Mouse (Mus musculus): Measurements from ENCODE around the gene Olfr1375. TPM values are rescaled to one million over a fixed set of nuclear protein-coding genes. Genes with fewer than 3 reads are reported as not detected.
"Not testable (repeated sequence)": the region's sequence is repeated elsewhere in the genome, so short reads cannot be mapped to it uniquely, and the experiment has no call there.

Gene Olfr1375
- total RNA-seq (2021), result not detected
- long read RNA-seq, experiment 1, result 0 reads
- long read RNA-seq, experiment 2, result 0 reads

DNA sequence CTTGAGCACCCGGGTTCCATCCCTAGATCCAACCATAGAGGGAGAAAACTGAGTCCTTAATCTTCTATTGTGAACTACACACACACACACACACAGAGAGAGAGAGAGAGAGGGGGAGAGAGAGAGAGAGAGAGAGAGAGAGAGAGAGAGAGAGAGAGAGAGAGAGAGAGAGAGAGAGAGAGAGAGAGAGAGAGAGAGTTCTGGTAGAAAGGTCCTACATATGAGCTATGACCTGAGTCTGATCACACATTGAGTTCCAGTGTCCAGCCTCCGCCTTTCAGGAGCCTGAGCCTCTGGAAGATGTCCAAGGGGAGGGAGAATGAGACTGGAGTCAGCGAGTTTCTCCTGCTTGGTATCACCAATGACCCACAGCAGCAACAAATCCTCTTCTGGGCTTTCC is at the start of gene Olfr1375:
Gene Olfr1375 (plus strand): TSS at position 301 of the 400 bp plus-strand sequence.
- DNase-seq, result not testable (repeated sequence)

DNA sequence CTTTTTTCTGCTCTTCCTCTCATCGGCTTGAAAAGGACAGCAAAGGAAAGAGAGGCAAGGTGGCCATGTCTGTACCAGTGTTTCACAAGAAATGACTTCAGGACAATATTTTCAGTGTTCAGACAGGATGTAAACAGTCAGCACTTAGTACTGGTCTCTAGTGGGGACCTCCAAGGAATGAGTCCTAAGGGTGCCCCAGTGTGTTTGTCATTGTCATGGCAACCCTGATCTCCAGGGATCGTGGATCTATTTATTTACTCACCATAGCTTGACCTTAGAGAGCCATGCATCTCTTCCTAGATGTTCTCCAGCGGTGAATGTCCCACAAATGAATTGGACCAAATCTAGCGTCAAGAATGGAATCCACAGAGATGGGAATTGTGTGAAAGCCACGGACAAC is 44.6 kb upstream of the Olfr1375 start, which contains the start of gene Olfr51:
Gene Olfr51 (plus strand): TSS at position 301 of the 400 bp plus-strand sequence.
- DNase-seq, result no peak

GRCm38 (mm10) chr11:51011821-51012220 is 36.1 kb upstream of the Olfr1375 start:
- peak; percentile 88 to 95 for DNase-seq

- no peak for DNase-seq
Observed at GRCm38 (mm10) chr11:51013936-51014335, 34.0 kb upstream of the Olfr1375 start, which contains the start of gene Olfr54. Olfr54 (plus strand) TSS chr11:51014236.

DNA sequence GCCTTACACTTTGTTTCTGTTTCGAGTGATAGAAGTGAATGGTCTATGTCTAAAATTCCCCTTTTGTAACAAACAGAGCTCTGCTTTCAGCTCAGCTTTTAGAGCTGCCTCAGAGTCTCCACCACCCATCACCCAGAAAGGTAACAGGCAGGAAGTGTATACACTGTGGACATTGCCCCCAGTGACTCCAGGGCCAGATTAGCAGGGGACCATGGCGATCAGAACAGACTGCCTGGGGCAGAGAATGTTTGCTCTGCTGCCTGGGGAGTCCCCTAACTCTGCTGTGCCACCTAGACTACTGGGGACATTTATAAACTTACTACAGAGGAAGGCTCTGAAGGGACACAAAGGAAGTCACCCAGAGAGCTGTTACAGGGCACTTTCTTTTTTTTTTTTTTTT is 31.6 kb upstream of the Olfr1375 start:
- no peak for DNase-seq

DNA sequence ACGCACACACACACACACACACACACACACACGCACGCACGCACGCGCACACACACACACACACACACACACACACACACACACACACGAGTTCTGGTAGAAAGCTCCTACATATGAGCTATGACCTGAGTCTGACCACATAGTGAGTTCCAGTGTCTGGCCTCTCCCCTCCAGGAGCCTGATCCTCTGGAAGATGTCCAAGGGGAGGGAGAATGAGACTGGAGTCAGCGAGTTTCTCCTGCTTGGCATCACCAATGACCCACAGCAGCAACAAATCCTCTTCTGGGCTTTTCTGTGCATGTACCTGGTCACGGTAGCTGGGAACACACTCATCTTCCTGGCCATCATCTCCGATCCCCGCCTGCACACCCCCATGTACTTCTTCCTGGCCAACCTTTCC is 21.1 kb upstream of the Olfr1375 start:
- not testable (repeated sequence) for DNase-seq

DNA sequence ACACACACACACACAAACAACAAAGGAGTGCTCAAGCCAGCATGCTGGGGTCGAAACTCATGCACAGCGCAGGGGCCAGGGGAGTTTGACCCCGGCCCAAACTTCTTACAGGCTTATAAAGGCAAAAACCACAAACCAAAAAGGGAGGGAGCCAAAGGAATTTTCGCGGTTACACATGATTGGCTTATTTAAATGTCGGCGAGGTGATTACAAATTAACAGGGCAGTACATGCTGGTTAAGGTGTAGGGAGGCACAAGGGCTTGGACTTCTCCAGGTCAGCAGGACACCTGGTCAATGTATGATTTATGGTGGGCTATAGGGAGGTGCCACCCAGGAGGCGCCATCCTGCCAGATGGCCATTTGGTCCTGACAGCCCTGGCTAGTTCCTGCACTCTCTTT is 18.5 kb upstream of the Olfr1375 start:
- not testable (repeated sequence) for DNase-seq

DNA sequence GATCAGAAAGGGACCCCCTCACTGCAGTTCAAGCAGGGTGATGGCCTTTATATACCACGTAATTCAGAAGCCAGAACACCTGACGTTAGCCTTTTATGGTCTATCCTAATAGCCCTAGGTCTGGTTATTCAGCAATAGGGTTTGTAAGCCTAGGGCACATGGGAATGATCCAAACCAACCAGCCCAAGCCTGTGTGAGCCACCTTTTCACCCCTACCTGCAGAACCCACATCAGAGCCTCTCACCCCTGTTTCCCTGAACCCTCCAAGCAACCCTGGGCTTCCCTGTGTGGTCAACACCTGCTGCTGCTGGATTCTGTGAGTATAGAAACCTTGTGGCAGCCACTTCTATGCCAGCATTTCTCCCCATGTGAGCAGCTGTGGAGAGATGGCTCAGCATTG is 17.7 kb upstream of the Olfr1375 start:
- DNase-seq, result no peak

- peak in 1 of 2 experiments; percentile 23 for DNase-seq
Observed at GRCm38 (mm10) chr11:51032851-51033250, 15.1 kb upstream of the Olfr1375 start.

GRCm38 (mm10) chr11:51034141-51034540 is 13.8 kb upstream of the Olfr1375 start:
- DNase-seq, result not testable (repeated sequence)

GRCm38 (mm10) chr11:51035951-51036350 is 12.0 kb upstream of the Olfr1375 start:
- peak; percentile 77 to 91 for DNase-seq

DNA sequence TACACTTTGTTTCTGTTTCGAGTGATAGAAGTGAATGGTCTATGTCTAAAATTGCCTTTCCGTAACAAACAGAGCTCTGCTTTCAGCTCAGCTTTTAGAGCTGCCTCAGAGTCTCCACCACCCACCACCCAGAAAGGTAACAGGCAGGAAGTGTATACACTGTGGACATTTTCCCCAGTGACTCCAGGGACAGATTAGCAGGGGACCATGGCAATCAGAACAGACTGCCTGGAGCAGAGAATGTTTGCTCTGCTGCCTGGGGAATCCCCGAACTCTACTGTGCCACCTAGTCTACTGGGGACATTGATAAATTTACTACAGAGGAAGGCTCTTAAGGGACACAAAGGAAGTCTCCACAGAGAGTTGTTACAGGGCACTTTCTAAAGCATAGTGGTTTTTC is 3.1 kb upstream of the Olfr1375 start:
- DNase-seq, result not testable (repeated sequence)

- no peak for DNase-seq
Observed at GRCm38 (mm10) chr11:51051678-51052077, 3.8 kb downstream of the Olfr1375 start.

DNA sequence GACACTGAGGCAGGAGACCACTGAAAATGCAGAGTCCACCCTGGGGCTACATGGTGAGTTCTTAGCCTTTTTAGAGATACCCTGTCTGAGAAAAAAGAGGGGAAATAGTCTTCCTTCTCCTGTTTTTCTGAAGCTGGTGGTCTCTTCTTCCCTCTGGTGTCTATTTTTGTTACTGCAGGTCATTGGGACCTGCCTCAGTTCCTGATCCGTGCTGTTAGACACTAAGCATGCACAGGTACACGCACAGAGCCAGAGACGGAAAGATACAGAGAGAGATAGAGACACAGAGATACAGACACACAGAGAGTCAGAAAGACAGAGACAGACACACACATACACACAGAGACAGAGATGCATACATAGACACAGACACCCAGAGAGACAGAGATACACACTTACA is 5.3 kb downstream of the Olfr1375 start:
- DNase-seq, result no peak

- peak; percentile 77 to 84 for DNase-seq
Observed at GRCm38 (mm10) chr11:51059151-51059571, 11.3 kb downstream of the Olfr1375 start, which contains the start of gene Zfp354a. Zfp354a (plus strand) TSS chr11:51059257.

- DNase-seq, result no peak
Observed at GRCm38 (mm10) chr11:51059640-51060039, 11.7 kb downstream of the Olfr1375 start.

- peak; percentile 32 to 54 for DNase-seq
Observed at GRCm38 (mm10) chr11:51060981-51061380, 13.1 kb downstream of the Olfr1375 start.

DNA sequence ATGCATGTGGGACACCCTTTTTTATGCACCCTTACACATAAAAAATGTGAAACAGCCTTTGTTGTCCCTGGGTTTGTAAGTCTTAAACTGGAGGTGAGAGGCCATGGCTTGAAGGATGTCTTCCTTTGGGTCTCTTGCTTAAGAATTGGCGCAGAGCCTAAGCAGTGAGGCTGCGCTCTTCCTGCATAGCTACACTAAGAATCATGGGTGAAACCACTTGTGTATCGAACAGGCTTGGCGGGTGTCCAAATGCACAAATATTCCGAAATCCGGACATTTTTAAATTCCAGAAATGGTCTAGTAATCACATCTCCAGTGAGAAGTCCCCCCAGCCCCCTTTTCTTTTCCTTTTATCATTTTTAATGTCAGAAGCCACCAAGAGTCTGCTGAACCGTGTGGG is 15.4 kb downstream of the Olfr1375 start:
- no peak for DNase-seq

DNA sequence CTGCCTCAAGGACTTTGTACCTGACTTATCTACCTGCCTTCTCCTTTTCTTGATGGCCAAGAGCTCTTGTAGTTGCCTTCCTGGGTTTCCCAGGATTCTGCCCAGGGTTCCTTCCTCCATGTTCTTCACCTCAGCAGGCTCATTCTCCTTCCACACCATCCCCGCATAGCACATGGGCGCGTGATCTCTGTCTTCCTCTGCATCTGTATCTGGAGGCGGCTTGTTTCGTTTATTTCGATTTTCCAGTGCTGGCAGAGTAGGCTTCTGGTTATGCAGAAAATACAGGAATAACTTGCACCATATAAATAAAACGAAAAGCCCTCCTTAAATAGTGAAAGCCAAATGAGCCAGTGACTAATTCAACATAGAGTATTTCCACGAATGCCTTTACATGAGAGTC is 15.9 kb downstream of the Olfr1375 start:
- no peak for DNase-seq

GRCm38 (mm10) chr11:51084527-51084926 is 36.6 kb downstream of the Olfr1375 start:
- peak in 1 of 2 experiments; percentile 16 for DNase-seq

- no peak for DNase-seq
Observed at GRCm38 (mm10) chr11:51085269-51085668, 37.4 kb downstream of the Olfr1375 start.
